Mouse (Mus musculus) bone marrow macrophage, adult 2 months (primary cell): ENCODE measurements around the gene Meis3. TPM values are rescaled to one million over a fixed set of nuclear protein-coding genes. Genes with fewer than 3 reads are reported as not detected.
A peak's percentile ranks its signal among the peaks of the same experiment; 100 is the strongest.

Experiments used
- H3K27ac ChIP-seq: 2 replicates; pipeline ENCODE4 v1.5.1; 2012; ENCODE audit warnings: low read depth, low read length; ENCODE audit not compliant: insufficient read depth
- H3K4me1 ChIP-seq: 2 replicates; pipeline ENCODE4 v1.6.1; 2012; ENCODE audit warnings: low read length; ENCODE audit not compliant: control insufficient read depth, insufficient read depth
- H3K4me3 ChIP-seq: 2 replicates; pipeline ENCODE4 v1.5.1; 2012; ENCODE audit warnings: mild to moderate bottlenecking, low read length, moderate library complexity; ENCODE audit not compliant: insufficient read depth
- CTCF ChIP-seq: IDR thresholded peaks from 2 replicates; pipeline ENCODE4 v1.5.1; 2012; ENCODE audit warnings: low read depth, mild to moderate bottlenecking, low read length, moderate library complexity
- POLR2A ChIP-seq: IDR thresholded peaks from 2 replicates; pipeline ENCODE4 v1.6.1; 2012; ENCODE audit warnings: mild to moderate bottlenecking, low read depth, low read length, borderline replicate concordance
- polyA plus RNA-seq: library from polyadenylated mRNA; stranded (reverse); fragments of >200 nt; gene quantifications from 2 replicates; pipeline ENCODE4 v1.2.4, GENCODE M21; 2012; ENCODE audit not compliant: missing spikeins, insufficient read depth, insufficient read length

Gene Meis3
- polyA plus RNA-seq, 1 experiment, result 16.1 TPM

- Histone ChIP-seq H3K4me1 (peaks cover 41% of the 10 kb centered on the region), H3K4me3 (no peak overlapping the region), H3K27ac (no peak overlapping the region)
- TF ChIP-seq CTCF, result no peak
Measured at GRCm38 (mm10) chr7:16158735-16159134, 16.2 kb upstream of the Meis3 start.

GRCm38 (mm10) chr7:16160702-16161101 is 14.2 kb upstream of the Meis3 start:
- Histone ChIP-seq H3K27ac (no peak overlapping the region), H3K4me1 (peaks cover 29% of the 10 kb centered on the region), H3K4me3 (no peak overlapping the region)
- TF ChIP-seq CTCF (no peak), POLR2A (no peak)

DNA sequence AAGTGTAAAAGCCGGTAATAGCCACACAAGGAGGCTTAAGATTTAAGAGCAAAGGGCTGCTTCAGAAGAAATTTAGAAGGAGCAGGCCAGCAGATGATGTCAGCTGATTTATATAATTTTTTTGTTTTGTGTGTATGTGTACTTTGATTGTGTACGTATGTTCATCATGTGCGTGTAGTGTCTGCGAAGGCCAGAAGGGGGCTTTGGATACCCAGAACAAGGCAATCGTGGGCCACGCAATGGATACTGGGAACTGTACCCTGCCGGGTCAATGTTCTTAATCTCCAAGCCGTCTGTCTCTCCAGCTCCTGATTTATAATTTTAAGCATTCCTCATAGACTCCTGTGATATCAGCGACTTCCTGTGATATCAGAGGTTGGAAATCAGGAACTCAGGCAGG is 13.6 kb upstream of the Meis3 start:
- H3K27ac ChIP-seq, result no peak overlapping the region
- peaks cover 23% of the 10 kb centered on the region for H3K4me1 ChIP-seq
- no peak overlapping the region for H3K4me3 ChIP-seq
- TF ChIP-seq POLR2A (no peak), CTCF (no peak)

DNA sequence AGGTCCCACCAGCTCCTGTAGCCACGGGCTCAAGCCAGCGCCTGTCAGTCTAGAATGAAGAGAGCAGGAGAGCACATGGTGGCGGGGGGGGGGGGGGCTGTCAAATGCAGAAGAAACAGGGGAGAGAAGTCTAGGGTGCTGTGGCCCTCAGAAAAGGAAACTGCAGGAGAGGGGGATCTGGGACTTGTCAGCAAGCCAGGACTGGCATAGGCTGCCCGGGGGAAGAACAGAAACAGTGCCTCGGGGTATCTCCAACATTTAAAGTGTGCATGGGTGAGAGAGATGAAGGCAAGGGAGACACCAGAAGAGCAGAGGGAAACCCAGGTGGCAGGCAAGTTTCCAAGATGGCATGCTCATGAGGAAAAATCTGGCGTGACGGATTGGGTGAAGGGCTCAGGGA is 12.9 kb upstream of the Meis3 start:
- Histone ChIP-seq H3K27ac (no peak overlapping the region), H3K4me1 (peaks cover 17% of the 10 kb centered on the region), H3K4me3 (no peak overlapping the region)
- TF ChIP-seq POLR2A (no peak), CTCF (no peak)

- Histone ChIP-seq H3K4me1 (peaks cover 12% of the 10 kb centered on the region), H3K27ac (no peak overlapping the region), H3K4me3 (no peak overlapping the region)
- no peak for TF ChIP-seq POLR2A
- TF ChIP-seq CTCF, result no peak
Measured at GRCm38 (mm10) chr7:16172141-16172581, 2.7 kb upstream of the Meis3 start.

- Histone ChIP-seq H3K27ac (no peak overlapping the region), H3K4me1 (peaks cover 12% of the 10 kb centered on the region), H3K4me3 (no peak overlapping the region)
- TF ChIP-seq POLR2A (no peak), CTCF (no peak)
Measured at GRCm38 (mm10) chr7:16172586-16173140, 2.2 kb upstream of the Meis3 start.

- TF ChIP-seq CTCF, result no peak
- TF ChIP-seq POLR2A, result no peak
- no peak overlapping the region for H3K27ac ChIP-seq
- H3K4me3 ChIP-seq, result no peak overlapping the region
- peaks cover 12% of the 10 kb centered on the region for H3K4me1 ChIP-seq
Measured at GRCm38 (mm10) chr7:16173146-16173545, 1.7 kb upstream of the Meis3 start.

DNA sequence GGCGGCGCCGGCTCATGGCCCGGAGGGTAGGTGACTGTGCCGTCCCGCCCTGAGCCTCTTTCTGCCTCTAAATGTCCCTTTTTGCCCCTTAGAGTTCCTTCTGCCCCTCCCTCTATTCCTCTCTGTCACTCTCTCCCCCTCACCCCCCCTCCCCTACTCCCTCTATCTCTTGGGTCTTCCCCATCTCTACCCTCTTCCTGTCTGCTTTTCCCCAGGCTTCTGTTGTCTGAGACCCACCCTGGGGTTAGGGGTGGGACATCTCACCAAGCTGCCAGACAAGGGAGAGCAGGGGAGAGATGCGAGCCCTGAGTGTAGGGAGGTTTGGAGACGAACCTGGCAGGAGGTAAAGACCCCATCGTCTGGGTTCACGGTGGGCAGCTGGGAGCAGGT is 647 bp downstream of the Meis3 start:
- TF ChIP-seq POLR2A (no peak), CTCF (no peak)
- Histone ChIP-seq H3K4me1 (peaks cover 10% of the 10 kb centered on the region), H3K27ac (no peak overlapping the region)

DNA sequence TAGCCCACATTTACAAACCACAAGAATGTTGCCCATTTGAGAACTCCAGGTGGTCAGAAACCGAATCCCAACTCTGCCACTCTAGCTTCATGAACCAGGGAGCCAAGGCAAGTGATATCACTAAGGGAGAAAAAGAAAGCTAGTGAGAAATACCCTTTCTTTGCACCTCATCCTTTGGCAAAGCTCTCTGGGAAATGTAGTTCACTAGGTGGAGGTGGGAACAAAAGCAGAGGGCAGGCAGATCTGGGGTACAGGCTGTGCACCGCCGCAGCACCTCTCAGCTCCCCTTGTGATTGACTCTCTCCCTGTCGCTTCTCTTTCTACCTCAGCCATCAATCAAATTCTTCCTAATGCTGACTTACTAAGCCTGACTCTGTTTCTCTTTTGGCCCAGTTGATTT is 3.2 kb downstream of the Meis3 start:
- no peak overlapping the region for H3K4me3 ChIP-seq
- H3K27ac ChIP-seq, result no peak overlapping the region
- TF ChIP-seq CTCF (no peak), POLR2A (no peak)

More for the DNA sequence above, 647 bp downstream of the Meis3 start:
- H3K4me3 ChIP-seq, result peak overlapping the region; percentile 78

DNA sequence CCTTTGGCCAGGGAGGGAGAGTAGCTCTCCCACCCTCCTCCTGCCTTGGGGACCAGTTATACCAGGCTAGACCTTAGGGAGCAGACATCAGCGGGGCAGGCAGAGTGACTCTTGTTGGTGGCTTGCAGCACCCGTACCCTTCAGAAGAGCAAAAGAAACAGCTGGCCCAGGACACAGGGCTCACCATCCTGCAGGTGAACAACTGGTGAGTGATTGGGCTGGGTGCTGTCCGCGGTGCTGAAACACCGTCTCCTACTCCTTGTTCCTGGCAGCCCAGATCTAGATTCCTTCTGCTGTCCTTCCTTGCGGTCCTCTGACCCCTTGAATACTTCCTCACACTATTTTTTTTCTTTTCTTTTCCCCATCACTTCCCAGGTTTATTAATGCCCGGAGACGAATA is 8.8 kb downstream of the Meis3 start:
- Histone ChIP-seq H3K27ac (no peak overlapping the region), H3K4me3 (no peak overlapping the region), H3K4me1 (no peaks in the 10 kb centered on the region)
- TF ChIP-seq CTCF, result no peak
- TF ChIP-seq POLR2A, result no peak

More for the DNA sequence above, 3.2 kb downstream of the Meis3 start:
- H3K4me1 ChIP-seq, result peaks cover 10% of the 10 kb centered on the region

- Histone ChIP-seq H3K4me1 (no peaks in the 10 kb centered on the region), H3K4me3 (no peak overlapping the region), H3K27ac (no peak overlapping the region)
- TF ChIP-seq POLR2A (no peak), CTCF (no peak)
Measured at GRCm38 (mm10) chr7:16187494-16187893, 12.6 kb downstream of the Meis3 start.
